Mouse (Mus musculus) T-cell, adult 66 days (primary cell): ENCODE measurements around the gene Fam229a. TPM values are rescaled to one million over a fixed set of nuclear protein-coding genes. Genes with fewer than 3 reads are reported as not detected.

Source experiments
- total RNA-seq, 2 experiments: library from RNA; stranded (reverse); gene quantifications; 3 replicates in 1 of 2; 4 replicates in 1 of 2; pipeline ENCODE4 v1.2.4; 2023

Fam229a gene
- 1 to 10 TPM; 1.1 to 1.5 TPM for total RNA-seq

DNA sequence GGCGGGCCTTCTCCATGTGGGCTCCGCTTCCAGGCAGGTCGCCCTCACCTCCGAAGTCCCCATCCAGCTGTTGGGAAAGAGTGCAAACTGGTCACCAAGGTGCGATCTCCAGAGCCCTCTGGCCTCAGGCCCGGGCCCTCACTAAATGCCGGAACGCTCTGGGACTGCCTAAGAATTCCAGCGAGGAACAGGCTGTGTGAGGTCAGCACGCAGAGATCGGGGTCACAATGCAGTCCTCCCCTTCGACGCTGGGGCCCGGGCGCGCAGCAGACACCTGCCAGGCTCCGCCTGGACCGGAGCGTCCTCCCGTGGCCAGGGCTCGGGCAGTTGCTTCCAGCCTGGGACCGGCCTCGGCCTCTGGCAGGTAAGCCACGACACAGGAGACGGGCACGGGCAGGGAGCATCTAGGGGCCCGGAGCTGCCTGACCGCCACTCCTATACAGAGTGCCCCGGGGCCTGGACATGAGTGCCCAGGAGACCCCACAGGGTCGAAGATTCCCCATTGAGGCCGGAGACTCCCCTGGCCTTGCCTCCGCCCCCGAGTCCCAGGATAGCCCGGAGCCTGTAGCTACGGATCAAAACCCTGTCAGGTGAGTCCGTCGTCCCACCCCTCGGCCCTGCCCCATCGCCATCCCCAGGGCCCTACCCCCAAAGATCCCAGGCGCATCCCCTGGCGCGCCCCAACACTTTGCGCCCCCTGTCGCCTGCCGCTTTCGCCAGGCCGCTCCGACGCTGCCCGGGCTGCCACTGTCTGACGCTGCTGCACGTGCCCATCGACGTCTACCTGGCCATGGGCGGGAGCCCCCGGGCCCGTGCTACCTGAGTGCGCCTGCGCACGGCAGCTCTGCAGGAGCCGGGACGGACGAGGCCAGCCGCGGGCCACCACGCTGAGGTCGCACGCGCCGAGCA, at the start of gene Fam229a, which contains the start of gene Tssk3:
Gene Fam229a (plus strand): TSS at position 219 of the 909 bp plus-strand sequence.
Gene Tssk3 (minus strand): TSS at position 51 of the 909 bp plus-strand sequence.

DNA sequence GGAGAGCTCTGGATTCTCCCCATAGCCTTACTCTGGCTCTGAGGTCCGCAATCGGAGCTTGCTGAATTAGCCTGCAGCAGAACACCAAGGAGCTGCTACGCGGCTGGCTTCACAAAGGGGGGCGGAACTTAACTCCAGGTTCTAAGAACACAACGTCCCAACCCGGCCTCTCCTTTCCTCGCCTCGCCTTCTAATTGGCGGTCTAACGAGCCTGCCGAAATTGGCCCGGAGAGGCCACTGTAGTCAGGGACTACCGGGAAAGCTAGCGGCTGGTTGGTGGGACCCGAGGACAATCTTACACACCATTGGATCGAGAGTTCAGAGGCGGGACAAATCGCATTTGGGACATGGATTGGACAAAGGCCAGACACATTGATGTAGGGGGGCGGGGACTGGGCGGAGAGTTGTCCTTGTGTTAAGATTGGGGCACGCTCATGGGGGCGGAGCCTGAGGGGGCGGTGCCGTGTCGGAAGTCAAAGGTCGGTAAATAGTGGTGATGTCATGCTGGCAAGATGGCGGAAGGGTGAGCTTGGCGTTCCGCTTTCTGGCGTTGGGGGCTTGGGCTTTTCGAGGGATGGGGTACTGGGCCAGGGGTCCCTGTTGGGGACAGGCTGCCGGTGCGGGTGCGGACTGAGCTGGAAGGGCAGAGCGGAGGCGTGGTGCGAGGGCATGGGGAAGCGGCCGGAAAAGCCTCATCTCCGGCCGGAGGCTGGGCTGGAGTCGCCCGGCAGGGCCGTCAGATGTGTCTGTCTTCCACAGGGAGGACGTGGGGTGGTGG, 29.6 kb upstream of the Fam229a start, which contains the start of gene Bsdc1:
Gene Bsdc1 (plus strand): TSS at position 399 of the 778 bp plus-strand sequence.

GRCm38 (mm10) chr4:129513086-129513767, 22.2 kb downstream of the Fam229a start, which contains the start of gene Marcksl1:
Gene Marcksl1 (plus strand): TSS chr4:129513581.

Other genes starting within 250 kb of the Fam229a start
- gene C77080, start 229.8 kb upstream of the Fam229a start, total RNA-seq = under 1 TPM; 0.15 TPM
- not detected for gene Sync, start 203.6 kb upstream of the Fam229a start, total RNA-seq
- gene Rbbp4, start 155.8 kb upstream of the Fam229a start, total RNA-seq = 100 to 1,000 TPM; 136 to 156 TPM
- 10 to 100 TPM; 32.1 to 52.3 TPM for gene Zbtb8os, start 155.5 kb upstream of the Fam229a start, total RNA-seq
- 1 to 10 TPM; 4.1 to 4.9 TPM for gene Zbtb8a, start 113.1 kb upstream of the Fam229a start, total RNA-seq
- gene Zbtb8b, start 50.3 kb upstream of the Fam229a start, total RNA-seq = under 1 TPM in 1 of 2 experiments, not detected in 1; 0.26 TPM
- 100 to 1,000 TPM; 118 to 131 TPM for gene Bsdc1, start 29.6 kb upstream of the Fam229a start, total RNA-seq
- not detected for gene Tssk3, start 168 bp upstream of the Fam229a start, total RNA-seq
- 10 to 100 TPM in 1 of 2 experiments, 1 to 10 TPM in 1; 8.1 to 10.4 TPM for gene Marcksl1, start 22.4 kb downstream of the Fam229a start, total RNA-seq
- gene Hdac1, start 51.5 kb downstream of the Fam229a start, total RNA-seq = 100 to 1,000 TPM; 135 to 137 TPM
- 100 to 1,000 TPM; 913 to 948 TPM for gene Lck, start 82.5 kb downstream of the Fam229a start, total RNA-seq
- not detected for gene Fam167b, start 87.4 kb downstream of the Fam229a start, total RNA-seq
- 100 to 1,000 TPM; 181 to 191 TPM for gene Eif3i, start 109.5 kb downstream of the Fam229a start, total RNA-seq
- gene Tmem234, start 109.5 kb downstream of the Fam229a start, total RNA-seq = 100 to 1,000 TPM; 125 to 142 TPM
- gene Dcdc2b, start 123.1 kb downstream of the Fam229a start, total RNA-seq = 1 to 10 TPM; 3.5 to 4.0 TPM
- 10 to 100 TPM; 26.8 to 29.0 TPM for gene Iqcc, start 127.9 kb downstream of the Fam229a start, total RNA-seq
- 10 to 100 TPM; 14.0 to 15.8 TPM for gene Ccdc28b, start 132.8 kb downstream of the Fam229a start, total RNA-seq
- gene Txlna, start 149.9 kb downstream of the Fam229a start, total RNA-seq = 10 to 100 TPM; 71.4 to 73.6 TPM
- 10 to 100 TPM; 33.9 to 45.9 TPM for gene Kpna6, start 181.6 kb downstream of the Fam229a start, total RNA-seq
- gene Tmem39b, start 205.6 kb downstream of the Fam229a start, total RNA-seq = 10 to 100 TPM; 13.0 to 15.0 TPM